Mouse (Mus musculus) heart, postnatal 0 days (tissue): ENCODE measurements at regions not wholly inside any gene's neighbourhood (a gene's known extent, or its start where the extent isn't known, plus 50 kb on each side); places are given as distances from the start of the nearest gene placed in this dataset.

Experiments used
- ATAC-seq: fragments of 200-750 bp; cut with Nextera tagmentation; 2 replicates; pipeline ENCODE4 v1.8.0; 2017; ENCODE audit warnings: low read depth, moderate number of reproducible peaks, moderate library complexity; ENCODE audit not compliant: insufficient read depth
- DNase-seq: peaks from one replicate; pipeline ENCODE4 v3.0.0-alpha.2; 2016; ENCODE audit warnings: low spot score
- H3K27ac ChIP-seq: fragments of 300-500 bp; sonication (generic); 2 replicates; pipeline ENCODE4 v1.5.1; 2014; ENCODE audit warnings: low read depth, mild to moderate bottlenecking
- H3K27me3 ChIP-seq: fragments of 300-500 bp; sonication (generic); 2 replicates; pipeline ENCODE4 v1.6.1; 2014; ENCODE audit warnings: low read length, mixed read lengths; ENCODE audit not compliant: control insufficient read depth, insufficient read depth
- H3K36me3 ChIP-seq: fragments of 300-500 bp; sonication (generic); replicated peaks from 2 replicates; pipeline ENCODE4 v1.6.1; 2014; ENCODE audit warnings: low read length, mixed read lengths; ENCODE audit not compliant: control insufficient read depth, insufficient read depth
- H3K4me1 ChIP-seq: fragments of 300-500 bp; sonication (generic); 2 replicates; pipeline ENCODE4 v1.6.1; 2014; ENCODE audit warnings: antibody characterized with exemption; ENCODE audit not compliant: control insufficient read depth, insufficient read depth
- H3K4me2 ChIP-seq: fragments of 300-500 bp; sonication (generic); 2 replicates; pipeline ENCODE4 v1.6.1; 2014; ENCODE audit warnings: low read depth, mild to moderate bottlenecking, low read length, moderate library complexity
- H3K4me3 ChIP-seq: fragments of 300-500 bp; sonication (generic); 2 replicates; pipeline ENCODE4 v1.5.1; 2014; ENCODE audit warnings: low read depth, low read length
- H3K9ac ChIP-seq: fragments of 300-500 bp; sonication (generic); replicated peaks from 2 replicates; pipeline ENCODE4 v1.6.1; 2014; ENCODE audit warnings: low read depth, low read length, mixed read lengths
- H3K9me3 ChIP-seq: fragments of 300-500 bp; sonication (generic); replicated peaks from 2 replicates; pipeline ENCODE4 v1.6.1; 2016; ENCODE audit warnings: low read length; ENCODE audit not compliant: control insufficient read depth
- CTCF ChIP-seq: IDR thresholded peaks from 2 replicates; pipeline ENCODE4 v1.5.1; 2016; ENCODE audit warnings: antibody characterized with exemption, control low read depth, low read depth
- EP300 ChIP-seq: IDR thresholded peaks from 2 replicates; pipeline ENCODE4 v1.6.1; 2016; ENCODE audit warnings: antibody characterized with exemption, low read depth
- WGBS: fragments of 180-500 bp; shearing (Covaris S2); extraction: QIAGEN DNeasy Blood & Tissue Kit; methylation state at CpG from one replicate; pipeline ENCODE4 v1.1.7; 2014; 5-methylcytosine and 5-hydroxymethylcytosine counted together

- Histone ChIP-seq H3K4me2 (no peak overlapping the region), H3K27me3 (no peaks in the 10 kb centered on the region), H3K4me3 (no peak overlapping the region), H3K4me1 (no peaks in the 10 kb centered on the region), H3K27ac (no peak overlapping the region), H3K9me3 (no peaks in the 10 kb centered on the region), H3K36me3 (no peaks in the 10 kb centered on the region), H3K9ac (no peak overlapping the region)
- ATAC-seq (no peak), DNase-seq (peak; percentile 63)
- WGBS, result 12% methylated on average over 2 of the region's 2 CpGs
- TF ChIP-seq EP300 (no peak), CTCF (peak; percentile 80)
Observed at GRCm38 (mm10) chr17:67473137-67473536, 118.9 kb upstream of the Ptprm start.

DNA sequence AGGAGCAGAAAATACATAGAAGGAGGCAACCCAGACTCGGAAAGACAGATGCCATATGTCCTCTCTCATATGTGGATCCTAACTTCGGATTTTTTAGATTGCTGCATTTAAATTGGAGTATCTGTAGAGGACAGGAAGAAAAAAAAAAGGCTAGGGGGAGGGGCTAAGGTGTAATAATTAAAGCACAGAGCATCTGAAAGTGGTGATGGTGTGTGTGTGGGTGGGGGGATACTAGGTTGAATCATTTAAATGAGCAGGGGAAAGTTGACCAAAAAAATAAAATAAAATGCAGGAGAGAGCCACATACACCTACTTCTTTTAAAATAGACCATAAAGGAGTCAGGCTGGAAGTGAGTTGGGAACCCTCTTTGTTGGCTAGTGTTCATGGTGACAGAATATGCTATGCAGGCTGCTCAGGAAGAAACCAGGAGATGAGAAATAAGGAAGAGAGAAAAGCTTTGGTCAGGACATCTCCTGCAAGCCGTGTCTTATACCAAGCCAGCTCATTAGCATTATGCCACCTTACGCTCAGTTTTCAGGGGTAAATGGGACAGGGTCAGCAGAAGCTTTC, 104.7 kb upstream of the Ptprm start:
- Histone ChIP-seq H3K4me1 (no peaks in the 10 kb centered on the region), H3K4me2 (no peak overlapping the region), H3K27me3 (0 out of 2 replicates have a peak, but pooled peaks cover 4% of the 10 kb centered on the region), H3K4me3 (no peak overlapping the region), H3K9me3 (no peaks in the 10 kb centered on the region), H3K27ac (no peak overlapping the region), H3K9ac (no peak overlapping the region), H3K36me3 (no peaks in the 10 kb centered on the region)
- DNase-seq (no peak), ATAC-seq (no peak)
- no peak for TF ChIP-seq CTCF
- TF ChIP-seq EP300, result no peak
- WGBS, result 72% methylated on average over 4 of the region's 4 CpGs

DNA sequence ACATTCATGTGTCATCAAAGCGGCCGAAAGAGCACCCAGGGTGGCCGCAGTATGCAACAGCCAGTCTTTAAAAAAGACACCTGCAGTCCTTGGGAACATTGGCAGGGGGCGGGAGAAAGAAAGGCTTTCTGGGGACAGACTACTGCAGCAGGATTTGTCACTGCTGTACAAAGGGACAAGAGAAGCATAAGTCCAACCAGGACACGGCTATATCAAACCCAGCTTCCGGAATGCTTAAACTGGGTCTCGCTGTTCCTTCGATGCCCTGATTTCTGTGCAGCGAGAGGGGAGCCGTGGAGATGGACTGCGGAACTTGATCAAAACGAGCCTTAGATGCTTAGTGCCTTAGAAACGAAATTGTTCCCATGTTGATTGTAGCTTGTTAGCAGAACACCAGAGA, 97.7 kb upstream of the Ptprm start:
- ATAC-seq (no peak), DNase-seq (no peak)
- Histone ChIP-seq H3K27ac (no peak overlapping the region), H3K9me3 (no peaks in the 10 kb centered on the region), H3K27me3 (0 out of 2 replicates have a peak, but pooled peaks cover 4% of the 10 kb centered on the region), H3K4me1 (0 out of 2 replicates have a peak, but pooled peaks cover 4% of the 10 kb centered on the region), H3K9ac (no peak overlapping the region), H3K36me3 (no peaks in the 10 kb centered on the region), H3K4me2 (no peak overlapping the region), H3K4me3 (no peak overlapping the region)
- TF ChIP-seq EP300, result no peak
- no peak for TF ChIP-seq CTCF
- 76% methylated on average over 13 of the region's 13 CpGs for WGBS

GRCm38 (mm10) chr17:67451081-67451480, 96.8 kb upstream of the Ptprm start:
- ATAC-seq, result no peak
- DNase-seq, result no peak
- Histone ChIP-seq H3K27me3 (0 out of 2 replicates have a peak, but pooled peaks cover 4% of the 10 kb centered on the region), H3K9ac (no peak overlapping the region), H3K4me1 (0 out of 2 replicates have a peak, but pooled peaks cover 4% of the 10 kb centered on the region), H3K36me3 (no peaks in the 10 kb centered on the region), H3K27ac (no peak overlapping the region), H3K4me3 (no peak overlapping the region), H3K9me3 (no peaks in the 10 kb centered on the region), H3K4me2 (no peak overlapping the region)
- 38% methylated on average over 2 of the region's 2 CpGs for WGBS
- no peak for TF ChIP-seq EP300
- no peak for TF ChIP-seq CTCF

- Histone ChIP-seq H3K27me3 (0 out of 2 replicates have a peak, but pooled peaks cover 4% of the 10 kb centered on the region), H3K27ac (0 out of 2 replicates have a peak overlapping the region, but pooled peaks have one; percentile 4), H3K4me3 (no peak overlapping the region), H3K4me2 (no peak overlapping the region), H3K4me1 (0 out of 2 replicates have a peak, but pooled peaks cover 4% of the 10 kb centered on the region), H3K36me3 (no peaks in the 10 kb centered on the region), H3K9ac (no peak overlapping the region), H3K9me3 (no peaks in the 10 kb centered on the region)
- 25% methylated on average over 5 of the region's 5 CpGs for WGBS
- TF ChIP-seq EP300 (no peak), CTCF (no peak)
- DNase-seq (no peak), ATAC-seq (peak; percentile 27; the same call in 1 of the 2 replicates)
Observed at GRCm38 (mm10) chr17:67450021-67450420, 95.8 kb upstream of the Ptprm start.

- no peaks in the 10 kb centered on the region for H3K9me3 ChIP-seq
- no peak for ATAC-seq
- TF ChIP-seq CTCF, result no peak
- no peak for TF ChIP-seq EP300
- H3K36me3 ChIP-seq, result no peaks in the 10 kb centered on the region
- 0 out of 2 replicates have a peak, but pooled peaks cover 4% of the 10 kb centered on the region for H3K4me1 ChIP-seq
- H3K4me3 ChIP-seq, result no peak overlapping the region
- no peak overlapping the region for H3K9ac ChIP-seq
- no peak overlapping the region for H3K4me2 ChIP-seq
- H3K27ac ChIP-seq, result no peak overlapping the region
- no peaks in the 10 kb centered on the region for H3K27me3 ChIP-seq
- no peak for DNase-seq
Observed at GRCm38 (mm10) chr17:67445986-67446385, 91.7 kb upstream of the Ptprm start.
